Mouse (Mus musculus) CH12.LX (cell line): Measurements from ENCODE around the gene Phactr1.

Experiments
- CTCF ChIP-seq, 2 experiments: IDR thresholded peaks in 1 of 2; conservative IDR thresholded peaks in 1 of 2; 2 replicates each; pipeline ENCODE4 v1.5.1; 2011 to 2012; ENCODE audit warnings: low read depth in 2 of 2, low read length in 2 of 2, improper control_type of control experiment in 1 of 2, inconsistent platforms in 1 of 2, mild to moderate bottlenecking in 1 of 2, moderate library complexity in 1 of 2
- E2F4 ChIP-seq: IDR thresholded peaks from 2 replicates; pipeline ENCODE4 v1.6.1; 2011; ENCODE audit warnings: low read depth, low read length, improper control_type of control experiment; ENCODE audit not compliant: insufficient replicate concordance
- MAZ ChIP-seq: IDR thresholded peaks from 2 replicates; pipeline ENCODE4 v1.6.1; 2012; ENCODE audit warnings: low read depth, mild to moderate bottlenecking, inconsistent platforms, low read length, improper control_type of control experiment, moderate library complexity
- POLR2A ChIP-seq: IDR thresholded peaks from 2 replicates; pipeline ENCODE4 v1.6.1; 2011; ENCODE audit warnings: low read depth, mild to moderate bottlenecking, improper control_type of control experiment, low read length
- TBP ChIP-seq: conservative IDR thresholded peaks from 2 replicates; pipeline ENCODE4 v1.6.1; 2011; ENCODE audit warnings: low read depth, low read length, improper control_type of control experiment
- ZMIZ1 ChIP-seq: IDR thresholded peaks from 2 replicates; pipeline ENCODE4 v1.6.1; 2012; ENCODE audit warnings: low read depth, mild to moderate bottlenecking, inconsistent platforms, low read length, improper control_type of control experiment

DNA sequence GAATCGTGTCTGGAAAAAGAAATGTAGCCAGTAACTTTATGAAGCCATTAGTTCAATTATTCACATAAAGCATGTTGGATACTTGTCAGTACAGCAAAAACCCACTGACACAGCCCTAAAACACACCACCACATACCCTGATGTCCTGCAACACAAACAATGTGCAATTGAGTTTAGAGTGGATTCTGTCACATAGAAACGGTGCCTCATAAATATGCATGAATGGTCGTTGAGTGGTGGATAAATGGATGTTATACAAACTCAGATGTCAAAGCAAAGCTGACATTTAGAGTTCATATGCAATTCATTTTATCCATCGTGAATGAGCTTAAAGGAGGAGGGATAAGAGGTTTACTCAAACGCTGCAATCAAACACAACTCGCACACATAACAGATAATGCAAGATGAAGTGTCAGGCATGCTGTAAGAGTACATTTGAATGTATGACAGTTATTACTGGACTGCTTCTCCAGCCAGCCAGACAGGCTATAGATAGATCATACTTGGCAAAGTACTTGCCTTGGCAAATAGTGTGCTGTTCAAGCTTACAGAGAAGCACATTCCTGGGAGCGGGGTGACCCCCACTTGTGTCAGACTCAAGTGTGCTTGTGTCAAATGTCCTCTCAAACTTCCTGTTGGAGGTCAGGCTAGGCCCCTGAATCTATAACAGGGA lies 23.6 kb upstream of the Phactr1 start:
- TF ChIP-seq E2F4 = no peak
- no peak for TF ChIP-seq TBP
- no peak for TF ChIP-seq MAZ
- no peak for TF ChIP-seq POLR2A
- no peak for TF ChIP-seq CTCF (conservative IDR thresholded peaks at IDR 0.05 in 1 of 2, IDR thresholded peaks at IDR 0.05 in 1 of 2; ENCODE audit: low read depth in 2 of 2, low read length in 2 of 2)
- no peak for TF ChIP-seq ZMIZ1
